Mouse (Mus musculus) CH12.LX (cell line): Measurements from ENCODE around the gene Acp7. TPM values are rescaled to one million over a fixed set of nuclear protein-coding genes. Genes with fewer than 3 reads are reported as not detected.

Experiments
- DNase-seq: peaks from one replicate; pipeline ENCODE4 v3.0.0-alpha.2; 2013; ENCODE audit errors: extremely low read depth
- H3K27ac ChIP-seq: 2 replicates; pipeline ENCODE4 v1.5.1; 2012; ENCODE audit warnings: low read depth, mild to moderate bottlenecking, control low read depth, moderate library complexity; ENCODE audit not compliant: insufficient read depth
- H3K27me3 ChIP-seq: replicated peaks from 2 replicates; pipeline ENCODE3; 2012; ENCODE audit warnings: inconsistent platforms
- H3K36me3 ChIP-seq, 2 experiments: replicated peaks in 1 of 2; 2 replicates each; pipeline versions ENCODE3 to v1.6.1; 2012; ENCODE audit warnings: inconsistent platforms in 1 of 2, low read length in 1 of 2, mild to moderate bottlenecking in 1 of 2, mixed read lengths in 1 of 2, moderate library complexity in 1 of 2; ENCODE audit not compliant: control insufficient read depth in 1 of 2, insufficient read depth in 1 of 2
- H3K4me1 ChIP-seq, 2 experiments: 2 replicates each; pipeline ENCODE4 v1.6.1; 2012; ENCODE audit warnings: inconsistent platforms in 1 of 2, moderate library complexity in 1 of 2; ENCODE audit not compliant: insufficient read depth in 2 of 2, control insufficient read depth in 1 of 2
- H3K4me2 ChIP-seq: 2 replicates; pipeline ENCODE4 v1.6.1; 2012; ENCODE audit warnings: low read depth, mild to moderate bottlenecking, control low read depth; ENCODE audit not compliant: poor library complexity, insufficient read depth, severe bottlenecking
- H3K4me3 ChIP-seq, 3 experiments: fragments of 150-350 bp in 1 of 3; sonication (generic) in 1 of 3; replicated peaks in 1 of 3; 2 replicates each; pipeline versions ENCODE3 to v1.5.1; 2011 to 2012; ENCODE audit warnings: low read depth in 2 of 3, low read length in 2 of 3, mild to moderate bottlenecking in 2 of 3, moderate library complexity in 2 of 3, control low read depth in 1 of 3, improper control_type of control experiment in 1 of 3, inconsistent platforms in 1 of 3, mixed read lengths in 1 of 3; ENCODE audit not compliant: poor library complexity in 1 of 3
- H3K79me2 ChIP-seq: replicated peaks from 2 replicates; pipeline ENCODE4 v1.6.1; 2012; ENCODE audit warnings: mild to moderate bottlenecking, moderate library complexity; ENCODE audit not compliant: control insufficient read depth, poor library complexity, insufficient read depth, severe bottlenecking; ENCODE audit errors: extremely low read depth
- H3K9ac ChIP-seq: 2 replicates; pipeline ENCODE4 v1.6.1; 2012; ENCODE audit warnings: low read depth, mild to moderate bottlenecking, control low read depth, moderate library complexity; ENCODE audit not compliant: insufficient read depth
- H3K9me3 ChIP-seq: replicated peaks from 2 replicates; pipeline ENCODE3; 2012; ENCODE audit warnings: low read length, inconsistent platforms, mixed read lengths
- BHLHE40 ChIP-seq: IDR thresholded peaks from 2 replicates; pipeline ENCODE4 v1.6.1; 2011; ENCODE audit warnings: mild to moderate bottlenecking, low read depth, low read length, improper control_type of control experiment
- CHD1 ChIP-seq: IDR thresholded peaks from 2 replicates; pipeline ENCODE4 v1.6.1; 2012; ENCODE audit warnings: low read depth, low read length, improper control_type of control experiment, inconsistent platforms
- CTCF ChIP-seq, 2 experiments: IDR thresholded peaks in 1 of 2; conservative IDR thresholded peaks in 1 of 2; 2 replicates each; pipeline ENCODE4 v1.5.1; 2011 to 2012; ENCODE audit warnings: low read depth in 2 of 2, low read length in 2 of 2, improper control_type of control experiment in 1 of 2, inconsistent platforms in 1 of 2, mild to moderate bottlenecking in 1 of 2, moderate library complexity in 1 of 2
- JUN ChIP-seq: IDR thresholded peaks from 2 replicates; pipeline ENCODE4 v1.6.1; 2011; ENCODE audit warnings: low read depth, mild to moderate bottlenecking, low read length, improper control_type of control experiment, moderate library complexity; ENCODE audit not compliant: insufficient read depth
- JUND ChIP-seq: conservative IDR thresholded peaks from 2 replicates; pipeline ENCODE4 v1.6.1; 2011; ENCODE audit warnings: low read depth, low read length, improper control_type of control experiment
- MEF2A ChIP-seq: IDR thresholded peaks from 2 replicates; pipeline ENCODE4 v1.6.1; 2014; ENCODE audit warnings: low read depth, mild to moderate bottlenecking, inconsistent platforms, low read length, improper control_type of control experiment, borderline replicate concordance
- NELFE ChIP-seq: IDR thresholded peaks from 2 replicates; pipeline ENCODE4 v1.6.1; 2011; ENCODE audit warnings: low read depth, low read length, improper control_type of control experiment
- PAX5 ChIP-seq: IDR thresholded peaks from 2 replicates; pipeline ENCODE4 v1.6.1; 2012; ENCODE audit warnings: low read length, inconsistent platforms, mixed read lengths
- POLR2AphosphoS2 ChIP-seq: IDR thresholded peaks from 2 replicates; pipeline ENCODE4 v1.6.1; 2011; ENCODE audit warnings: low read depth, low read length, improper control_type of control experiment
- RCOR1 ChIP-seq: conservative IDR thresholded peaks from 2 replicates; pipeline ENCODE4 v1.6.1; 2012; ENCODE audit warnings: low read depth, mild to moderate bottlenecking, inconsistent platforms, low read length, improper control_type of control experiment
- SMC3 ChIP-seq: IDR thresholded peaks from 2 replicates; pipeline ENCODE4 v1.6.1; 2011; ENCODE audit warnings: low read depth, low read length, improper control_type of control experiment
- UBTF ChIP-seq: IDR thresholded peaks from 2 replicates; pipeline ENCODE4 v1.6.1; 2012; ENCODE audit warnings: low read depth, mild to moderate bottlenecking, inconsistent platforms, low read length, improper control_type of control experiment, moderate library complexity
- ZKSCAN1 ChIP-seq: IDR thresholded peaks from 2 replicates; pipeline ENCODE4 v1.6.1; 2012; ENCODE audit warnings: low read depth, inconsistent platforms, low read length, improper control_type of control experiment, borderline replicate concordance
- ZMIZ1 ChIP-seq: IDR thresholded peaks from 2 replicates; pipeline ENCODE4 v1.6.1; 2012; ENCODE audit warnings: low read depth, mild to moderate bottlenecking, inconsistent platforms, low read length, improper control_type of control experiment
- ZNF384 ChIP-seq: IDR thresholded peaks from 2 replicates; pipeline ENCODE4 v1.6.1; 2012; ENCODE audit warnings: low read depth, low read length, improper control_type of control experiment, inconsistent platforms
- dilution Hi-C: fragments of 300-500 bp; cut with MboI; formaldehyde crosslinking; loops from 2 replicates; pipeline ENCODE4 v1.14.3; 2020; ENCODE audit warnings: low sequenced_read_pairs; ENCODE audit not compliant: extremely low pct_unique_long_range_greater_than_20kb, extremely low pct_ligation_motif_present
- in situ Hi-C: fragments of 300-500 bp; cut with MboI; formaldehyde crosslinking; loops from 3 replicates; pipeline ENCODE4 v1.14.3; 2019; ENCODE audit warnings: low sequenced_read_pairs, low pct_ligation_motif_present, low pct_unique_long_range_greater_than_20kb, mixed read lengths
- polyA plus RNA-seq: library from polyadenylated mRNA; unstranded; fragments of >175 nt; gene quantifications from 2 replicates; pipeline ENCODE4 v1.2.1, GENCODE M21; 2012; ENCODE audit warnings: low read depth; ENCODE audit not compliant: insufficient read length
- total RNA-seq, 2 experiments: library from RNA; depleted of rRNA; stranded (reverse); fragments of 300-350 nt in 1 of 2; fragments of >200 nt in 1 of 2; gene quantifications; 2 replicates each; pipeline ENCODE4 v1.2.3; 2012 to 2014

The Acp7 gene
- total and polyA plus RNA-seq, 3 experiments = not detected

- dilution Hi-C loops = no loop called here
These were observed 33.9 kb downstream of the Acp7 start for GRCm38 (mm10) chr7:28597277-28597570.

GRCm38 (mm10) chr7:28596436-28597276 lies 34.5 kb downstream of the Acp7 start:
- peaks cover 48 to 80% of the 10 kb centered on the region in 2 experiments for H3K4me1 ChIP-seq
- TF ChIP-seq MEF2A = no peak
- no peak for TF ChIP-seq UBTF
- no peak for TF ChIP-seq CTCF (conservative IDR thresholded peaks at IDR 0.05 in 1 of 2, IDR thresholded peaks at IDR 0.05 in 1 of 2; ENCODE audit: low read depth in 2 of 2, low read length in 2 of 2)
- no peak for TF ChIP-seq JUN
- 0 out of 2 replicates have a peak, but pooled peaks have one; percentile 25 for TF ChIP-seq RCOR1
- no peak for TF ChIP-seq CHD1
- peaks cover 22% of the 10 kb centered on the region for H3K79me2 ChIP-seq
- peak overlapping the region; percentile 62 to 79 (median 71) for H3K4me3 ChIP-seq
- H3K4me2 ChIP-seq = peak overlapping the region; percentile 93
- no peak overlapping the region; the same call in 1 of the 2 replicates for H3K9ac ChIP-seq
- H3K9me3 ChIP-seq = no peaks in the 10 kb centered on the region
- in situ Hi-C loops (no loop called here), dilution Hi-C loops (no loop called here)
- no peak for DNase-seq
- H3K36me3 ChIP-seq = peaks cover 4 to 22% of the 10 kb centered on the region in 2 experiments
- H3K27ac ChIP-seq = no peak overlapping the region
- H3K27me3 ChIP-seq = no peaks in the 10 kb centered on the region

More at GRCm38 (mm10) chr7:28597277-28597570, 33.9 kb downstream of the Acp7 start:
- Histone ChIP-seq H3K36me3 (peaks cover 4 to 17% of the 10 kb centered on the region in 2 experiments), H3K9ac (peak overlapping the region; percentile 93), H3K4me3 (peak overlapping the region; percentile 62 to 79 (median 71)), H3K27ac (no peak overlapping the region), H3K79me2 (peaks cover 19% of the 10 kb centered on the region), H3K4me2 (peak overlapping the region; percentile 93), H3K4me1 (peaks cover 43 to 74% of the 10 kb centered on the region in 2 experiments), H3K27me3 (no peaks in the 10 kb centered on the region), H3K9me3 (no peaks in the 10 kb centered on the region)
- no peak for DNase-seq
- TF ChIP-seq BHLHE40 = peak; percentile 56
- TF ChIP-seq POLR2AphosphoS2 = no peak
- in situ Hi-C loops = no loop called here

- Histone ChIP-seq H3K79me2 (peaks cover 26% of the 10 kb centered on the region), H3K9ac (no peak overlapping the region)
These were observed 35.2 kb downstream of the Acp7 start for GRCm38 (mm10) chr7:28595751-28596435.

More at GRCm38 (mm10) chr7:28595751-28596435, 35.2 kb downstream of the Acp7 start:
- TF ChIP-seq JUN = no peak
- TF ChIP-seq CTCF (conservative IDR thresholded peaks at IDR 0.05 in 1 of 2, IDR thresholded peaks at IDR 0.05 in 1 of 2; ENCODE audit: low read depth in 2 of 2, low read length in 2 of 2) = no peak
- TF ChIP-seq JUND = no peak
- no peak for TF ChIP-seq ZMIZ1
- no peak for TF ChIP-seq ZNF384
- no peak for TF ChIP-seq PAX5
- no peak for TF ChIP-seq POLR2AphosphoS2
- no peak for TF ChIP-seq ZKSCAN1
- TF ChIP-seq SMC3 = no peak
- TF ChIP-seq NELFE = no peak
- dilution Hi-C loops = no loop called here
- DNase-seq = no peak
- H3K27ac ChIP-seq = no peak overlapping the region
- H3K4me3 ChIP-seq = no peak overlapping the region
- H3K9me3 ChIP-seq = no peaks in the 10 kb centered on the region
- no peaks in the 10 kb centered on the region for H3K27me3 ChIP-seq
- H3K4me1 ChIP-seq = peaks cover 52 to 82% of the 10 kb centered on the region in 2 experiments
- H3K4me2 ChIP-seq = no peak overlapping the region
- H3K36me3 ChIP-seq = peaks cover 4 to 28% of the 10 kb centered on the region in 2 experiments
- in situ Hi-C loops = no loop called here
